Mouse (Mus musculus) forebrain, embryonic 11.5 days (tissue): Measurements from ENCODE around the gene Gm815. TPM values are rescaled to one million over a fixed set of nuclear protein-coding genes. Genes with fewer than 3 reads are reported as not detected.

Experiments
- ATAC-seq: fragments of 200-750 bp; cut with Nextera tagmentation; replicated peaks from 2 replicates; pipeline ENCODE4 v1.8.0; 2017; ENCODE audit warnings: moderate TSS enrichment; ENCODE audit not compliant: low FRiP score
- DNase-seq: peaks from one replicate; pipeline ENCODE4 v3.0.0-alpha.2; 2017; ENCODE audit warnings: low spot score
- H3K27ac ChIP-seq: fragments of 300-500 bp; sonication (generic); 2 replicates; pipeline ENCODE4 v1.5.1; 2014; ENCODE audit warnings: low read depth, low read length
- H3K27me3 ChIP-seq: fragments of 300-500 bp; sonication (generic); 2 replicates; pipeline ENCODE4 v1.6.1; 2014; ENCODE audit warnings: mild to moderate bottlenecking, low read length, mixed read lengths; ENCODE audit not compliant: control insufficient read depth, insufficient read depth
- H3K36me3 ChIP-seq: fragments of 300-500 bp; sonication (generic); 2 replicates; pipeline ENCODE4 v1.6.1; 2014; ENCODE audit warnings: mild to moderate bottlenecking, low read length, moderate library complexity, mixed read lengths; ENCODE audit not compliant: control insufficient read depth, insufficient read depth
- H3K4me1 ChIP-seq: fragments of 300-500 bp; sonication (generic); replicated peaks from 2 replicates; pipeline ENCODE4 v1.6.1; 2014; ENCODE audit warnings: low read length, mixed read lengths; ENCODE audit not compliant: control insufficient read depth, insufficient read depth
- H3K4me2 ChIP-seq: fragments of 300-500 bp; sonication (generic); 2 replicates; pipeline ENCODE4 v1.6.1; 2014; ENCODE audit warnings: low read depth, mild to moderate bottlenecking, low read length, moderate library complexity, mixed read lengths; ENCODE audit not compliant: severe bottlenecking
- H3K4me3 ChIP-seq: fragments of 300-500 bp; sonication (generic); 2 replicates; pipeline ENCODE4 v1.5.1; 2014; ENCODE audit warnings: low read depth, low read length
- H3K9ac ChIP-seq: fragments of 300-500 bp; sonication (generic); 2 replicates; pipeline ENCODE4 v1.6.1; 2014; ENCODE audit warnings: low read length
- H3K9me3 ChIP-seq: fragments of 300-500 bp; sonication (generic); 2 replicates; pipeline ENCODE4 v1.6.1; 2016; ENCODE audit warnings: low read length, mixed read lengths; ENCODE audit not compliant: control insufficient read depth
- WGBS: fragments of 180-500 bp; shearing (Covaris S2); extraction: QIAGEN DNeasy Blood & Tissue Kit; methylation state at CpG from one replicate; pipeline ENCODE4 v1.1.7; 2014; 5-methylcytosine and 5-hydroxymethylcytosine counted together
- polyA plus RNA-seq: library from polyadenylated mRNA; unstranded; fragments of >200 nt; fragmentation: Nextera tagmentation; extraction: Ambion mirVana; gene quantifications from 2 replicates; pipeline ENCODE4 v1.2.1, GENCODE M21; 2014

Gm815 gene
- polyA plus RNA-seq, 1 experiment from 2014 or later: not detected

- Histone ChIP-seq H3K9ac (no peak overlapping the region), H3K27ac (no peak overlapping the region), H3K9me3 (no peaks in the 10 kb centered on the region), H3K4me2 (no peak overlapping the region), H3K4me1 (no peaks in the 10 kb centered on the region), H3K36me3 (no peaks in the 10 kb centered on the region), H3K27me3 (no peaks in the 10 kb centered on the region), H3K4me3 (no peak overlapping the region)
- ATAC-seq (no peak), DNase-seq (no peak)
- WGBS: 90% methylated on average over 9 of the region's 9 CpGs
Measured at GRCm38 (mm10) chr19:26891306-26891964, 5.8 kb downstream of the Gm815 start.

GRCm38 (mm10) chr19:26892861-26893260 is 7.2 kb downstream of the Gm815 start:
- no peaks in the 10 kb centered on the region for H3K4me1 ChIP-seq
- no peaks in the 10 kb centered on the region for H3K9me3 ChIP-seq
- no peak overlapping the region for H3K4me2 ChIP-seq
- ATAC-seq (no peak), DNase-seq (no peak)
- H3K36me3 ChIP-seq: no peaks in the 10 kb centered on the region
- no peak overlapping the region for H3K27ac ChIP-seq
- no peak overlapping the region for H3K9ac ChIP-seq
- H3K27me3 ChIP-seq: no peaks in the 10 kb centered on the region
- 71% methylated on average over 5 of the region's 5 CpGs for WGBS
- H3K4me3 ChIP-seq: no peak overlapping the region

- no peaks in the 10 kb centered on the region for H3K36me3 ChIP-seq
- 76% methylated on average over 4 of the region's 4 CpGs for WGBS
- no peaks in the 10 kb centered on the region for H3K27me3 ChIP-seq
- H3K27ac ChIP-seq: no peak overlapping the region
- no peak for ATAC-seq
- H3K4me1 ChIP-seq: no peaks in the 10 kb centered on the region
- no peak overlapping the region for H3K4me2 ChIP-seq
- H3K9me3 ChIP-seq: no peaks in the 10 kb centered on the region
- H3K9ac ChIP-seq: no peak overlapping the region
- H3K4me3 ChIP-seq: no peak overlapping the region
- no peak for DNase-seq
Measured at GRCm38 (mm10) chr19:26902162-26902561, 16.5 kb downstream of the Gm815 start.

- no peak for DNase-seq
- Histone ChIP-seq H3K36me3 (no peaks in the 10 kb centered on the region), H3K4me1 (no peaks in the 10 kb centered on the region), H3K27me3 (no peaks in the 10 kb centered on the region), H3K4me3 (no peak overlapping the region), H3K9ac (no peak overlapping the region), H3K9me3 (no peaks in the 10 kb centered on the region), H3K27ac (no peak overlapping the region), H3K4me2 (no peak overlapping the region)
- no peak for ATAC-seq
- WGBS: 82% methylated on average over 1 of the region's 1 CpGs
Measured at GRCm38 (mm10) chr19:26914245-26914644, 28.6 kb downstream of the Gm815 start.

GRCm38 (mm10) chr19:26920816-26921215 is 35.1 kb downstream of the Gm815 start:
- Histone ChIP-seq H3K9ac (no peak overlapping the region), H3K27me3 (no peaks in the 10 kb centered on the region), H3K4me2 (no peak overlapping the region), H3K4me1 (no peaks in the 10 kb centered on the region), H3K27ac (no peak overlapping the region), H3K9me3 (no peaks in the 10 kb centered on the region), H3K4me3 (no peak overlapping the region), H3K36me3 (no peaks in the 10 kb centered on the region)
- DNase-seq (no peak), ATAC-seq (no peak)
- WGBS: 86% methylated on average over 2 of the region's 2 CpGs

- WGBS: 64% methylated on average over 6 of the region's 6 CpGs
- Histone ChIP-seq H3K36me3 (no peaks in the 10 kb centered on the region), H3K4me3 (no peak overlapping the region), H3K9ac (no peak overlapping the region), H3K9me3 (no peaks in the 10 kb centered on the region), H3K4me1 (no peaks in the 10 kb centered on the region), H3K4me2 (no peak overlapping the region), H3K27ac (no peak overlapping the region), H3K27me3 (no peaks in the 10 kb centered on the region)
- DNase-seq (no peak), ATAC-seq (no peak)
Measured at GRCm38 (mm10) chr19:26930295-26931283, 44.9 kb downstream of the Gm815 start.

- no peak overlapping the region for H3K4me3 ChIP-seq
- H3K27me3 ChIP-seq: no peaks in the 10 kb centered on the region
- WGBS: 86% methylated on average over 2 of the region's 2 CpGs
- ATAC-seq: no peak
- H3K27ac ChIP-seq: no peak overlapping the region
- no peak overlapping the region for H3K4me2 ChIP-seq
- H3K9ac ChIP-seq: no peak overlapping the region
- no peaks in the 10 kb centered on the region for H3K36me3 ChIP-seq
- H3K9me3 ChIP-seq: no peaks in the 10 kb centered on the region
- H3K4me1 ChIP-seq: no peaks in the 10 kb centered on the region
- DNase-seq: no peak
Measured at GRCm38 (mm10) chr19:26934186-26934585, 48.5 kb downstream of the Gm815 start.
